Mouse (Mus musculus) ovary, postnatal 14 days (tissue): Measurements from ENCODE around the gene Rnf213.
"Not testable (repeated sequence)": the region's sequence is repeated elsewhere in the genome, so short reads cannot be mapped to it uniquely, and the experiment has no call there.

Experiments used
- DNase-seq: peaks from one replicate; pipeline ENCODE4 v3.0.0; 2022; ENCODE audit warnings: low spot score

Gene Rnf213

GRCm38 (mm10) chr11:119392800-119393482 lies at the start of gene Rnf213:
TSS of gene Rnf213 (plus strand) at chr11:119393100.
- DNase-seq: peak; percentile 59

- no peak for DNase-seq
These were observed 48.7 kb upstream of the Rnf213 start for GRCm38 (mm10) chr11:119344178-119344577.

- DNase-seq: no peak
These were observed 48.0 kb upstream of the Rnf213 start for GRCm38 (mm10) chr11:119344865-119345264.

GRCm38 (mm10) chr11:119347125-119347524 lies 45.8 kb upstream of the Rnf213 start:
- DNase-seq: no peak

GRCm38 (mm10) chr11:119352113-119352512 lies 40.8 kb upstream of the Rnf213 start:
- DNase-seq: no peak

- DNase-seq: no peak
These were observed 39.0 kb upstream of the Rnf213 start for GRCm38 (mm10) chr11:119353946-119354345.

GRCm38 (mm10) chr11:119354798-119355442 lies 38.0 kb upstream of the Rnf213 start:
- DNase-seq: no peak

- DNase-seq: peak; percentile 81
These were observed 37.2 kb upstream of the Rnf213 start, which contains the start of the genes Sgsh and Slc26a11 for GRCm38 (mm10) chr11:119355443-119356385. TSS of gene Sgsh (minus strand) at chr11:119355536. TSS of gene Slc26a11 (plus strand) at chr11:119355557.

GRCm38 (mm10) chr11:119359089-119359488 lies 33.8 kb upstream of the Rnf213 start:
- DNase-seq: no peak

- no peak for DNase-seq
These were observed 29.9 kb upstream of the Rnf213 start for GRCm38 (mm10) chr11:119362769-119363533.

- peak; percentile 64 for DNase-seq
These were observed 29.3 kb upstream of the Rnf213 start for GRCm38 (mm10) chr11:119363534-119364145.

GRCm38 (mm10) chr11:119375425-119375824 lies 17.5 kb upstream of the Rnf213 start:
- DNase-seq: no peak

GRCm38 (mm10) chr11:119377326-119377725 lies 15.6 kb upstream of the Rnf213 start:
- DNase-seq: no peak

GRCm38 (mm10) chr11:119378551-119378950 lies 14.3 kb upstream of the Rnf213 start:
- DNase-seq: no peak

- DNase-seq: no peak
These were observed 11.1 kb upstream of the Rnf213 start for GRCm38 (mm10) chr11:119381631-119382337.

GRCm38 (mm10) chr11:119382338-119382850 lies 10.5 kb upstream of the Rnf213 start:
- DNase-seq: no peak

- no peak for DNase-seq
These were observed 8.0 kb upstream of the Rnf213 start for GRCm38 (mm10) chr11:119384904-119385303.

- DNase-seq: no peak
These were observed 6.6 kb upstream of the Rnf213 start for GRCm38 (mm10) chr11:119386306-119386705.

GRCm38 (mm10) chr11:119387273-119387672 lies 5.6 kb upstream of the Rnf213 start:
- DNase-seq: not testable (repeated sequence)

- DNase-seq: peak; percentile 77
These were observed 3.0 kb upstream of the Rnf213 start for GRCm38 (mm10) chr11:119389851-119390270.
